Mouse (Mus musculus): ENCODE results near the gene Pde7b. TPM values are rescaled to one million over a fixed set of nuclear protein-coding genes. Genes with fewer than 3 reads are reported as not detected.

The Pde7b gene
- total RNA-seq, 2 experiments from 2014 or later, result 45.6 to 61.3 TPM

Other genes with a start within 250 kb of the Pde7b start
- gene Ahi1, start 227.5 kb upstream of the Pde7b start, total RNA-seq (2021), result 100 to 1,000 TPM; 132 to 191 TPM